Mouse (Mus musculus) neural tube, embryonic 11.5 days (tissue): ENCODE results near the gene F830045P16Rik. TPM values are rescaled to one million over a fixed set of nuclear protein-coding genes. Genes with fewer than 3 reads are reported as not detected.
A peak's percentile ranks its signal among the peaks of the same experiment; 100 is the strongest.
"Not testable (repeated sequence)": the region's sequence is repeated elsewhere in the genome, so short reads cannot be mapped to it uniquely, and the experiment has no call there.

Source experiments
- ATAC-seq: fragments of 200-750 bp; cut with Nextera tagmentation; 2 replicates; pipeline ENCODE4 v1.8.0; 2017; ENCODE audit warnings: moderate number of reproducible peaks, mild to moderate bottlenecking, moderate TSS enrichment, moderate library complexity; ENCODE audit not compliant: insufficient read depth, low FRiP score, low TSS enrichment
- DNase-seq: peaks from one replicate; pipeline ENCODE4 v3.0.0-alpha.2; 2015; ENCODE audit warnings: low spot score
- H3K27ac ChIP-seq: fragments of 300-500 bp; sonication (generic); 2 replicates; pipeline ENCODE4 v1.5.1; 2014; ENCODE audit warnings: low read depth, mild to moderate bottlenecking, low read length
- H3K27me3 ChIP-seq: fragments of 300-500 bp; sonication (generic); 2 replicates; pipeline ENCODE4 v1.6.1; 2014; ENCODE audit warnings: mild to moderate bottlenecking, low read length, mixed read lengths; ENCODE audit not compliant: control insufficient read depth, insufficient read depth
- H3K36me3 ChIP-seq: fragments of 300-500 bp; sonication (generic); 2 replicates; pipeline ENCODE4 v1.6.1; 2014; ENCODE audit warnings: mild to moderate bottlenecking, low read length, moderate library complexity, mixed read lengths; ENCODE audit not compliant: control insufficient read depth, insufficient read depth
- H3K4me1 ChIP-seq: fragments of 300-500 bp; sonication (generic); 2 replicates; pipeline ENCODE4 v1.6.1; 2014; ENCODE audit warnings: low read length, mixed read lengths; ENCODE audit not compliant: control insufficient read depth, insufficient read depth
- H3K4me2 ChIP-seq: fragments of 300-500 bp; sonication (generic); 2 replicates; pipeline ENCODE4 v1.6.1; 2014; ENCODE audit warnings: low read depth, mild to moderate bottlenecking, moderate library complexity
- H3K4me3 ChIP-seq: fragments of 300-500 bp; sonication (generic); 2 replicates; pipeline ENCODE4 v1.5.1; 2014; ENCODE audit warnings: low read depth, low read length
- H3K9ac ChIP-seq: fragments of 300-500 bp; sonication (generic); 2 replicates; pipeline ENCODE4 v1.6.1; 2014; ENCODE audit warnings: mild to moderate bottlenecking, low read length
- H3K9me3 ChIP-seq: fragments of 300-500 bp; sonication (generic); 2 replicates; pipeline ENCODE4 v1.6.1; 2016; ENCODE audit warnings: low read length; ENCODE audit not compliant: control insufficient read depth
- WGBS: fragments of 180-500 bp; shearing (Covaris S2); extraction: QIAGEN DNeasy Blood & Tissue Kit; methylation state at CpG from one replicate; pipeline ENCODE4 v1.1.7; 2014; 5-methylcytosine and 5-hydroxymethylcytosine counted together
- polyA plus RNA-seq: library from polyadenylated mRNA; unstranded; fragments of >200 nt; fragmentation: Nextera tagmentation; extraction: Ambion mirVana; gene quantifications from 2 replicates; pipeline ENCODE4 v1.2.1, GENCODE M21; 2014

Gene F830045P16Rik
- polyA plus RNA-seq, 1 experiment from 2014 or later, result not detected

- H3K4me2 ChIP-seq, result no peak overlapping the region
- no peak overlapping the region for H3K27ac ChIP-seq
- H3K4me3 ChIP-seq, result no peak overlapping the region
- no peaks in the 10 kb centered on the region for H3K9me3 ChIP-seq
- H3K4me1 ChIP-seq, result peaks cover 5% of the 10 kb centered on the region; the same call in 1 of the 2 replicates
- H3K36me3 ChIP-seq, result no peaks in the 10 kb centered on the region
- 80% methylated on average over 4 of the region's 4 CpGs for WGBS
- H3K9ac ChIP-seq, result no peak overlapping the region
- ATAC-seq, result no peak
- H3K27me3 ChIP-seq, result no peaks in the 10 kb centered on the region
- DNase-seq, result no peak
Measured at GRCm38 (mm10) chr2:129526322-129526721, 10.1 kb downstream of the F830045P16Rik start.

GRCm38 (mm10) chr2:129525644-129526043 lies 10.8 kb downstream of the F830045P16Rik start:
- peaks cover 5% of the 10 kb centered on the region; the same call in 1 of the 2 replicates for H3K4me1 ChIP-seq
- H3K4me3 ChIP-seq, result no peak overlapping the region
- no peak overlapping the region for H3K27ac ChIP-seq
- H3K36me3 ChIP-seq, result no peaks in the 10 kb centered on the region
- no peaks in the 10 kb centered on the region for H3K9me3 ChIP-seq
- DNase-seq (no peak), ATAC-seq (no peak)
- no peak overlapping the region for H3K9ac ChIP-seq
- no peaks in the 10 kb centered on the region for H3K27me3 ChIP-seq
- H3K4me2 ChIP-seq, result no peak overlapping the region

- no peak for DNase-seq
- WGBS, result 79% methylated on average over 3 of the region's 3 CpGs
Measured at GRCm38 (mm10) chr2:129518526-129518925, 17.9 kb downstream of the F830045P16Rik start.

GRCm38 (mm10) chr2:129514923-129515920 lies 21.2 kb downstream of the F830045P16Rik start:
- Histone ChIP-seq H3K36me3 (no peaks in the 10 kb centered on the region), H3K9ac (peak overlapping the region; percentile 2; the same call in 1 of the 2 replicates), H3K4me1 (0 out of 2 replicates have a peak, but pooled peaks cover 2% of the 10 kb centered on the region), H3K27me3 (no peaks in the 10 kb centered on the region), H3K27ac (no peak overlapping the region), H3K9me3 (no peaks in the 10 kb centered on the region), H3K4me3 (no peak overlapping the region), H3K4me2 (no peak overlapping the region)
- 59% methylated on average over 16 of the region's 16 CpGs for WGBS
- ATAC-seq (no peak), DNase-seq (no peak)

More at GRCm38 (mm10) chr2:129518526-129518925, 17.9 kb downstream of the F830045P16Rik start:
- Histone ChIP-seq H3K9ac (no peak overlapping the region), H3K36me3 (no peaks in the 10 kb centered on the region), H3K4me2 (no peak overlapping the region), H3K27me3 (no peaks in the 10 kb centered on the region), H3K9me3 (no peaks in the 10 kb centered on the region), H3K4me3 (no peak overlapping the region), H3K4me1 (0 out of 2 replicates have a peak, but pooled peaks cover 2% of the 10 kb centered on the region), H3K27ac (no peak overlapping the region)
- ATAC-seq, result no peak

GRCm38 (mm10) chr2:129514401-129514667 lies 22.1 kb downstream of the F830045P16Rik start:
- Histone ChIP-seq H3K9me3 (no peaks in the 10 kb centered on the region), H3K36me3 (no peaks in the 10 kb centered on the region), H3K27ac (no peak overlapping the region), H3K4me1 (0 out of 2 replicates have a peak, but pooled peaks cover 2% of the 10 kb centered on the region), H3K4me3 (no peak overlapping the region), H3K4me2 (no peak overlapping the region), H3K9ac (no peak overlapping the region), H3K27me3 (no peaks in the 10 kb centered on the region)
- DNase-seq (no peak), ATAC-seq (no peak)

- 0 out of 2 replicates have a peak, but pooled peaks cover 2% of the 10 kb centered on the region for H3K4me1 ChIP-seq
- no peaks in the 10 kb centered on the region for H3K36me3 ChIP-seq
- 86% methylated on average over 6 of the region's 6 CpGs for WGBS
- no peak overlapping the region for H3K9ac ChIP-seq
- no peak overlapping the region for H3K4me3 ChIP-seq
- ATAC-seq (no peak), DNase-seq (no peak)
- no peaks in the 10 kb centered on the region for H3K9me3 ChIP-seq
- no peaks in the 10 kb centered on the region for H3K27me3 ChIP-seq
- H3K4me2 ChIP-seq, result no peak overlapping the region
- no peak overlapping the region for H3K27ac ChIP-seq
Measured at GRCm38 (mm10) chr2:129513546-129514400, 22.6 kb downstream of the F830045P16Rik start.

GRCm38 (mm10) chr2:129512147-129512546 lies 24.3 kb downstream of the F830045P16Rik start:
- H3K9me3 ChIP-seq, H3K36me3 ChIP-seq, DNase-seq, H3K4me1 ChIP-seq, H3K27me3 ChIP-seq, H3K9ac ChIP-seq, H3K4me3 ChIP-seq, H3K27ac ChIP-seq, ATAC-seq, H3K4me2 ChIP-seq: not testable (repeated sequence)
- 92% methylated on average over 7 of the region's 7 CpGs for WGBS

GRCm38 (mm10) chr2:129502641-129503040 lies 33.8 kb downstream of the F830045P16Rik start:
- H3K27me3 ChIP-seq, result no peaks in the 10 kb centered on the region
- WGBS, result 35% methylated on average over 6 of the region's 6 CpGs
- DNase-seq, result peak; percentile 62
- no peaks in the 10 kb centered on the region for H3K4me1 ChIP-seq
- H3K4me2 ChIP-seq, result no peak overlapping the region
- no peaks in the 10 kb centered on the region for H3K9me3 ChIP-seq
- no peak for ATAC-seq
- H3K36me3 ChIP-seq, result no peaks in the 10 kb centered on the region
- no peak overlapping the region for H3K27ac ChIP-seq
- H3K9ac ChIP-seq, result no peak overlapping the region
- no peak overlapping the region for H3K4me3 ChIP-seq
